Mouse (Mus musculus) liver, embryonic 14.5 days (tissue): Measurements from ENCODE around the gene Dennd2a.

Source experiments
- CTCF ChIP-seq: IDR thresholded peaks from 2 replicates; pipeline ENCODE4 v1.5.1; 2016; ENCODE audit warnings: antibody characterized with exemption, low read depth, control low read depth
- EP300 ChIP-seq: IDR thresholded peaks from 2 replicates; pipeline ENCODE4 v1.6.1; 2016; ENCODE audit warnings: antibody characterized with exemption, low read depth

DNA sequence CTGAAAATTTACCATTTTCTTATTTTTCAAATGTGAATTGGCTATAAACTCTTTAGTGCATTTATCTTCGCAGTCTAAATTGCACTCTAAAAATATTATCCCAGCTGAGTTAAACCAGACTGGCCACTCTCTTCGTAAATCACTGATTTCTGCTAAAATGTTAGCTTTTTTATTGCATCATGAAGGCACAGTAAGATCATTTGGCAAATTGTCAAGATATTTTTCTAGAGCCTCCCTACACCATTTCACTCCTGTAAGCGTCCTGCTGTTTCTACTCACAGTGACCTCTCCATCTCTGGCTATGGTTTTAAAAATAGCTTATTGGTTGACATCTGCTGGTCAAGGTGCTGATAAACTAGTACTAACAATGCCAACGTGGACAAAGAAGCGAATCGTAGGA lies 48.4 kb upstream of the Dennd2a start:
- TF ChIP-seq CTCF (no peak), EP300 (no peak)
